Mouse (Mus musculus): Measurements from ENCODE around the gene Grk6.
A peak's percentile ranks its signal among the peaks of the same experiment; 100 is the strongest.

The Grk6 gene

GRCm38 (mm10) chr13:55464027-55464884 is 19.4 kb downstream of the Grk6 start, which contains the start of gene Prr7:
TSS of gene Prr7 (plus strand) at chr13:55464267.
- DNase-seq (ENCODE audit: low read depth, low spot score) = no peak

GRCm38 (mm10) chr13:55465184-55465583 is 20.3 kb downstream of the Grk6 start:
- DNase-seq (ENCODE audit: low read depth, low spot score) = no peak

GRCm38 (mm10) chr13:55465830-55466440 is 21.1 kb downstream of the Grk6 start:
- no peak for DNase-seq (ENCODE audit: low read depth, low spot score)

GRCm38 (mm10) chr13:55468851-55469560 is 24.1 kb downstream of the Grk6 start:
- no peak for DNase-seq (ENCODE audit: low read depth, low spot score)

- no peak for DNase-seq (ENCODE audit: low read depth, low spot score)
Measured at GRCm38 (mm10) chr13:55470372-55470771, 25.5 kb downstream of the Grk6 start.

- no peak for DNase-seq (ENCODE audit: low read depth, low spot score)
Measured at GRCm38 (mm10) chr13:55471156-55471818, 26.4 kb downstream of the Grk6 start.

DNA sequence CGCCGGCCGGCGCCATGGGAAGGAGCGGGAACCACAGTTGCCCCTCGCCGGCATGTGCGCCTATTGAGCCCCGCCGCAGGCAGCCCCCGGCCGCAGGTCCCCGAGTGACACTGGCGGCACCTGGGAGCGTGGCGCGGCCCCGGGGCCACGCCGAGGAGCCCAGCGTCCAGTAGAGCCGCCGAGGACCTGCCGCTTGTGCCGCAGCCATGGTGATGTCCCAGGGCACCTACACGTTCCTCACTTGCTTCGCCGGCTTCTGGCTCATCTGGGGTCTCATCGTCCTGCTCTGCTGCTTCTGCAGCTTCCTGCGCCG is 26.9 kb downstream of the Grk6 start:
- DNase-seq (ENCODE audit: low read depth, low spot score) = no peak

- no peak for DNase-seq (ENCODE audit: low read depth, low spot score)
Measured at GRCm38 (mm10) chr13:55472132-55473022, 27.5 kb downstream of the Grk6 start.

DNA sequence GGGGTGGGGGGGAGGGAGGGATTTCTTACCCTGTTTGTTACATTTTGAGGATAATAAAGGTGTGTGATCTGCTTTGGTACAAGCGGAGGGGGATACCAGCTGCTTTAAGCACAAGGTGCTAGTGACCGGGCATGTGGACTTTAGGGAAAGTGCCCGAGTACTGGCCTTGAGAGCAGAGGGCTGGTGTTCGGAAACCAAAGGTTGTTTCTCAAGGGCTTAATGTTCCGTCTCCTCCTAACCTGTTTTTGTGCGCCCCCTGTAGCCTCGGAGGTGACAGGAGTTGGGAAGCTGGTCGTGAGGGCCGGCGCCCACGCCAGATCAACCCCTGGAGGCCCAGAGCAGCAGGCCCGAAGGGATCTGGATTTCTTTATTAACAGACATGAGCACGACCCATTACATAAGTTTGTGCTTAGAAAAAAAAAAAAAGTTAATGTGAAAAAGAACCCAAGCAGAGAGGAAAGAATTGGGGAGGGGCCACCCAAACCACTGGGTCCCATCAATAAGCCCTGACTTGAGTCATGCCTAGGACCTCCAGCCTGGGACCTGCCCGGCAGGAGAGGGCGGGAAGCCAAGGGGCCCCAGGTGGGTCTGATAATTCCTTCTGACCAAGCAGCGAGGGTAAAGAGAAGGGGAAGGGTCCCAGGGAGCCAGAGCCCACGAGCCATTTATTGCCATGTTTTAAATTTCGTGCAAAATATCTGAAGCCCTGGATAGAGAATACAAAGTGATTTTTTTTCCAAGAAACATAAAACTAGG is 28.4 kb downstream of the Grk6 start:
- no peak for DNase-seq (ENCODE audit: low read depth, low spot score)

- DNase-seq (ENCODE audit: low read depth, low spot score) = no peak
Measured at GRCm38 (mm10) chr13:55473961-55474360, 29.1 kb downstream of the Grk6 start.

DNA sequence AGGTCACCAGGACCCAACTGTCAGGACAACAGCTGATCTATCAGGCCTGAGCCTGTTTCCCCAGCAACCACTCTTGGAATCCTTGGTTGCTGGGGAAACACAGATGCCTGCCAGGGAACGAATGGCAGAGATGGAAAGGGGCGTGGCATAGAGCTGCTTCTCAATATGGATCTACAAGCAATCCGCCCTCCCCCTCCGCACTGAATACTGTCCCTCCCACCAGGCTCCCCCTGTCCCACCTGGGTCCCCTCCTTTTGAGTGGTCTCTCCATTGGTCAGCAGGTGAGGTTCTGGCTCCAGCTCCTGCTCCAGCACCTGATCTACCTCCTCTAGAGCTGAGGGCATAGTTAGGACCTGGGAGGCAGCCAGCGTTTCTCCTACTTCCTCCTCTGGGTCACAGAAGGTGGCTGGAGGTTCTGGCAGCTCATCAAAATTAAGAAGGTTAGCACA is 29.8 kb downstream of the Grk6 start:
- DNase-seq (ENCODE audit: low read depth, low spot score) = no peak

GRCm38 (mm10) chr13:55475750-55476149 is 30.9 kb downstream of the Grk6 start:
- no peak for DNase-seq (ENCODE audit: low read depth, low spot score)

DNA sequence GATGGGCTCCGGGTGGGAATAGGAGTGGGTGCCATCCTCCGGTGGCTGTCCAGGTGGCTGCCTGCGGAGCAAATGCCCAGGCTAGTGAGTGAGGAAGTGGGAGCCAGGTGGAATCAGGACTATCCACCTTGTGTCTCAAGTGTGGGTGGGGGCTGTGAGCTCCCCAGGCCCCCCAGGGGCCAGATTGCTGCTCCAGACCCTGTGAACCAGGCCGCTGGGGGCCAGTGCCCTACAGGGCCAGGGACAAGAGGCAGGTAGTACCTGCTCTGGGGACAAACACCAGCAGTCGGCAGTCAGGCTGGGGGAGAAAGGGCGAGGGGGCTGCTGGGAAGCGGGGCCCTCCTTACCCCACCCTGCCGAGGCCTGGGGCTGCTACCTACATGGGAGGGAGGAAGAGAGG is 31.4 kb downstream of the Grk6 start:
- DNase-seq (ENCODE audit: low read depth, low spot score) = no peak

DNA sequence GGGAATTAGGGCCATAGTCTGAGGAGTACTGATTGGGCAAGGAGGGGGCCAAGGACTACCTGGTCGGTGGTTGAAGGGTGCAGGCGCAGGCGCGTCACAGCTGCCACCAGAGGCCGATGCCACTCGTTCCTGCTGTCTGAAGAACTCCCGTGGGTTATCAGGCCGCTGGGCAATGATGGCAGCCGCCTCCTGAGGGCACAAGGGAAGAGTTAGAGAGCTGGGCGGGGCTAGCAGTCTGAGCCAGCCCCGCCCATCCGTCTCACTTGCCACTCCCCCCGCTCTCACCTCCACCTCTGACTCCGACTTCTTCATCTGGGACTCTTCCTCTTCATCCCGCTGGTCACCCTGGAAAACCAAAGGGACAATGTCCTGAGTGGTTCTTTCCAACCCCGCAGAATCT is 32.6 kb downstream of the Grk6 start:
- DNase-seq (ENCODE audit: low read depth, low spot score) = no peak

DNA sequence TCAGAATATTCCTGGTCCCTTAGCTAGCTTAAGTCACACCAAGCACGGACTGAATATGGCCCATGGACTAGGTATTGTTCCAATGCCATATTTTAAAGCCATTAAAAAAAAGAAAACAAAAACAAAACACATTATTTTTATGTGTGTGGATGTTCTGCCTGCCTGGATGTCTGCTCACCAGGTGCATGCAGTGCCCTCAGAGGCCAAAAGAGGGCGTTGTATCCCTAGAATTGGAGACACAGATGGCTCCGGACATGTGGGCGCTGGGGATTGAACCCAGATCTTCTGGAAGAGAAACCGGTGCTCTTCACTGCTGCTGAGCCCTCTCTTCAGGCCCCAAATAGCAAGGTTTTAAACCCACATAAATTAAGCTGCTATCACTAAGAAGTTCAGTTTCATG is 33.2 kb downstream of the Grk6 start:
- no peak for DNase-seq (ENCODE audit: low read depth, low spot score)

- no peak for DNase-seq (ENCODE audit: low read depth, low spot score)
Measured at GRCm38 (mm10) chr13:55479008-55479407, 34.1 kb downstream of the Grk6 start.

- DNase-seq (ENCODE audit: low read depth, low spot score) = no peak
Measured at GRCm38 (mm10) chr13:55479929-55480328, 35.1 kb downstream of the Grk6 start.

DNA sequence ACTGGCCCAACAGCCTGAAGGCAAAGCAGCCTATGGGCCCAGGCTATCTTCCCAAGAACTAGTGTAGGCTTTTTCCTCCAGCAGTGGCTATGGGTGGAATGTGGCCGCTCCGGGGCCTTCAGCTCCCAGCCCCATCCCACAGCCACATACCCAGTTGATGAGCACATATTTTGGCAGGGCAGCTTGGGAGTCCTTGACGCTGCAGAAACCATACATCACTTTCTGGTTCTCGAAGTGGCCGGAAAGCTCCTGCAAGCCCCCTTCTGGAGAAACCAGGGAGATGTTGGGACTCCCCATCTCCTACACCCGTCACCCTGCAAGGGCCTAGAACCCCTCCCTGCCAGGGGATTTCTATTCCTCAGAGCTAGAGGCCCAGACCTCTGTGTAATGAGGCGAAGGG is 37.7 kb downstream of the Grk6 start:
- DNase-seq (ENCODE audit: low read depth, low spot score) = no peak

GRCm38 (mm10) chr13:55483071-55483470 is 38.2 kb downstream of the Grk6 start:
- no peak for DNase-seq (ENCODE audit: low read depth, low spot score)

- peak; percentile 91 for DNase-seq (ENCODE audit: low read depth, low spot score)
Measured at GRCm38 (mm10) chr13:55483593-55483992, 38.7 kb downstream of the Grk6 start.

All from brain, embryonic 18.5 days (tissue).